Mouse (Mus musculus) MEL (cell line): ENCODE measurements around the gene Psmb5.

Experiments
- CTCF ChIP-seq, 3 experiments: IDR thresholded peaks in 2 of 3; conservative IDR thresholded peaks in 1 of 3; 2 replicates each; pipeline ENCODE4 v1.5.1; 2011 to 2012; ENCODE audit warnings: low read length in 3 of 3, low read depth in 2 of 3, mild to moderate bottlenecking in 2 of 3, improper control_type of control experiment in 1 of 3, inconsistent platforms in 1 of 3, mixed read lengths in 1 of 3, moderate library complexity in 1 of 3; ENCODE audit not compliant: control insufficient read depth in 1 of 3, insufficient read depth in 1 of 3, poor library complexity in 1 of 3, severe bottlenecking in 1 of 3
- E2F4 ChIP-seq: IDR thresholded peaks from 2 replicates; pipeline ENCODE4 v1.6.1; 2011; ENCODE audit warnings: low read depth, low read length, improper control_type of control experiment, borderline replicate concordance
- EP300 ChIP-seq, 2 experiments: IDR thresholded peaks; 2 replicates each; pipeline ENCODE4 v1.6.1; 2011; ENCODE audit warnings: improper control_type of control experiment in 2 of 2, low read length in 2 of 2, low read depth in 1 of 2, mild to moderate bottlenecking in 1 of 2
- ETS1 ChIP-seq: IDR thresholded peaks from 2 replicates; pipeline ENCODE4 v1.6.1; 2012; ENCODE audit warnings: low read depth, mild to moderate bottlenecking, inconsistent platforms, low read length, improper control_type of control experiment, moderate library complexity
- GATA1 ChIP-seq: IDR thresholded peaks from 2 replicates; pipeline ENCODE4 v1.6.1; 2011; ENCODE audit warnings: low read depth, low read length, improper control_type of control experiment
- HCFC1 ChIP-seq: IDR thresholded peaks from 2 replicates; pipeline ENCODE4 v1.6.1; 2012; ENCODE audit warnings: low read depth, mild to moderate bottlenecking, inconsistent platforms, low read length, improper control_type of control experiment, moderate library complexity
- MEF2A ChIP-seq: IDR thresholded peaks from 2 replicates; pipeline ENCODE4 v1.6.1; 2014; ENCODE audit warnings: low read depth, mild to moderate bottlenecking, inconsistent platforms, low read length, improper control_type of control experiment; ENCODE audit not compliant: poor library complexity, insufficient replicate concordance, severe bottlenecking; ENCODE audit errors: extremely low read depth
- NELFE ChIP-seq: IDR thresholded peaks from 2 replicates; pipeline ENCODE4 v1.6.1; 2011; ENCODE audit warnings: low read depth, low read length, improper control_type of control experiment
- USF1 ChIP-seq: IDR thresholded peaks from 2 replicates; pipeline ENCODE4 v1.6.1; 2014; ENCODE audit warnings: low read depth, mild to moderate bottlenecking, inconsistent platforms, low read length, improper control_type of control experiment, moderate library complexity
- ZKSCAN1 ChIP-seq: IDR thresholded peaks from 2 replicates; pipeline ENCODE4 v1.6.1; 2012; ENCODE audit warnings: low read depth, mild to moderate bottlenecking, inconsistent platforms, low read length, improper control_type of control experiment, moderate library complexity
- ZNF384 ChIP-seq: IDR thresholded peaks from 2 replicates; pipeline ENCODE4 v1.6.1; 2012; ENCODE audit warnings: low read depth, mild to moderate bottlenecking, inconsistent platforms, low read length, improper control_type of control experiment

- peak; percentile 6; the same call in 1 of the 2 replicates for TF ChIP-seq NELFE
- TF ChIP-seq GATA1: peak; percentile 58
- no peak for TF ChIP-seq E2F4
- peak; percentile 80 to 88 (median 84) for TF ChIP-seq CTCF (IDR thresholded peaks at IDR 0.05 in 2 of 3, conservative IDR thresholded peaks at IDR 0.05 in 1 of 3; ENCODE audit: control insufficient read depth in 1 of 3, insufficient read depth in 1 of 3, low read depth in 2 of 3, low read length in 3 of 3, poor library complexity in 1 of 3, severe bottlenecking in 1 of 3)
- peak; percentile 33; the same call in 1 of the 2 replicates for TF ChIP-seq HCFC1
- no peak for TF ChIP-seq ZKSCAN1
- no peak for TF ChIP-seq USF1
- TF ChIP-seq ZNF384: no peak
- TF ChIP-seq ETS1: no peak; the same call in 1 of the 2 replicates
- no peak for TF ChIP-seq EP300 (IDR thresholded peaks at IDR 0.05; ENCODE audit: low read depth in 1 of 2, low read length in 2 of 2)
- TF ChIP-seq MEF2A: no peak
Measured at GRCm38 (mm10) chr14:54641305-54641969, 23.6 kb upstream of the Psmb5 start, which contains the start of gene Cdh24.
